Mouse (Mus musculus): ENCODE measurements around the gene Fate1. TPM values are rescaled to one million over a fixed set of nuclear protein-coding genes. Genes with fewer than 3 reads are reported as not detected.

Gene Fate1
- not detected for total RNA-seq (2021)
- long read RNA-seq, experiment 1, result 0 reads
- long read RNA-seq, experiment 2, result 0 reads

GRCm38 (mm10) chrX:71972686-71973085 is at the start of gene Fate1:
TSS of gene Fate1 (plus strand) at chrX:71972986.
- DNase-seq (ENCODE audit: low spot score), result no peak

DNA sequence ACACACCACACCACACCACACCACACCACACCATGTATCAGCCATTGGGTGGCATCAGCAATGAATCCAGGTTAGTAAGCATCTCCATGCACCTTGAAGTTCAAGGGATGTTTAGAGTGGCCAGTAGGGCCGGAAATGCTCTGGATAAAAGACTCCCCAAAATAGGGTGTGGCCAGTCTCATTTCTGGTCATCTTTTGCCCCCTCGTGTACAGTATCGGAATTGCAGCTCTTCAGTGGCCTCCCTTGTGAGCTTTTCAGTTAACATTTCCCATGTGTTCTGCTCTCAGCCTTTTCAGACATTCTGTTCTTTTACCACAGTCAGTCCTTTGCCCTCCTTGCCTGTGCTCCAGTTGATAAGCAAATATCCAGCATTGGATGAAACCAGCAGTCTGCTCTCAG is 26.2 kb upstream of the Fate1 start:
- peak; percentile 16 for DNase-seq (ENCODE audit: low spot score)

DNA sequence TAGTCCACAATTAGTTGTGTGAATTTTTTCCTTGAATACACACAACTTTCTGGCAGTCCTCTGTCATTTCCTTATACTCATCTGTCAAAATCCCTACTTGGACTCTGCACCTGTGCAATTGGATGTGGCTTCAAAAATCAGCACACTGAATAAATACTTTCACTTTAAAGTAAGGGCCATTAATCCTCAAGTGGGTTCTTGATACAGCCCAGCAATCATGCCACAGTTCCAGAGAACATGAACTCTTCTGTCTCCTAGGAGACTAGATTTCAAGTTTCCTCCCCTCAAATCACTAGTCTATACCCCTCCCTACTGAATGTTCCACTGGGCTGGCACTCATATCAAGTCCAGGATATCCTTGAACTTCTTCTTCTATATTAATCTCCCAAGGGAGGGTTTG is 14.4 kb upstream of the Fate1 start:
- DNase-seq (ENCODE audit: low spot score), result no peak

GRCm38 (mm10) chrX:71962073-71963051 is 10.4 kb upstream of the Fate1 start, which contains the start of gene Prrg3:
TSS of gene Prrg3 (plus strand) at chrX:71962624.
- DNase-seq (ENCODE audit: low spot score), result peak; percentile 25

DNA sequence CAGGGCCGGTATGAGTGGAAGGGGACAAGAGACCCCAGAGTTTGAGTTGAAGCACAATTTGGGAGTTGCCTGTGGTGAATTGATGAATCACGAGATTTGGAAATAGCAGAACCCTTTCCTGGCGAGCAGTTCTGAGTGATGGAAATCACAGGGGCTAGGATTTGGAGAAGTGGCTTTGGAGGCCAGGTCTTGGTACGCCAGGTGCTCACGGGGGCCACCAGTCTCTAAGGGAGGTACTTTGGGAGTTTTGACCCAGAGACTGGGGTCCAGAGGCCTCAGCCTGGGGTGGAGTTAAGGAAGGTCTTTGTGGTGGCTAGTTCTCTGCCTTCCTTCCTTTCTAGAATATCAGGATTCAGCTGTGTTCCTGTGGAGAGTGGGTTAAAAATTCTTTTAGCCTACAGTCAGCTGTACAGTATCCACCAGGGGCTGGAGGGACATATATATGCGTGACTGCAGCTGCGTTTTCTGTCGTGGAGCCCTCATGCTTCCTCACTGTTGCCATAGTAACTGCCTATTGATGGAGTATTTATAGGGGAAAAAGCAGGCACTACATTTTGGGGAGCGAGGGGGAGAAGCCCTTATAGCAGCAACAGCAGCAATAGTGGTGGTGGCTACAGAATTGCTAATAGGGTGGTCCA is 9.4 kb upstream of the Fate1 start:
- no peak for DNase-seq (ENCODE audit: low spot score)

GRCm38 (mm10) chrX:71968216-71968615 is 4.6 kb upstream of the Fate1 start:
- no peak for DNase-seq (ENCODE audit: low spot score)

- DNase-seq (ENCODE audit: low spot score), result no peak
These were observed 4.0 kb upstream of the Fate1 start for GRCm38 (mm10) chrX:71968816-71969215.

- DNase-seq (ENCODE audit: low spot score), result no peak
These were observed 1.5 kb upstream of the Fate1 start for GRCm38 (mm10) chrX:71971325-71971724.

DNA sequence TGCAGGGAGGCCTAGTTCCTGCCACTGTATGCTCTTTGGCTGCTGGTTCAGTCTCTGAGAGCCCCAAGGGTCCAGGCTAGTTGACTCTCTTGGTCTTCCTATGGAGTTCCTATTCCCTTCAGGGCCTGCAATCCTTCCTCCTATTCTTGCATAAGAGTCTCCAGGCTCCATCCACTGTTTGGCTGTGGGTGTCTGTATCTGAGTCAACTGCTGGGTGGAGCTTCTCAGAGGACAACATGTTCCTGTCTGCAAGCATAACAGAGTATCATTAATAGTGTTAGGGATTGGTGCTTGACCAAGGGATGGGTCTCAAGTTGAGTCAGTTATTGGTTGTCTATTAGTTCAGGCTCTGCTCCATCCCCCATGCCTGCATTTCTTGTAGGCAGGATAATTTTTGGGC is 4.9 kb downstream of the Fate1 start:
- peak; percentile 11 for DNase-seq (ENCODE audit: low spot score)

- DNase-seq (ENCODE audit: low spot score), result no peak
These were observed 7.7 kb downstream of the Fate1 start for GRCm38 (mm10) chrX:71980443-71980842.

DNA sequence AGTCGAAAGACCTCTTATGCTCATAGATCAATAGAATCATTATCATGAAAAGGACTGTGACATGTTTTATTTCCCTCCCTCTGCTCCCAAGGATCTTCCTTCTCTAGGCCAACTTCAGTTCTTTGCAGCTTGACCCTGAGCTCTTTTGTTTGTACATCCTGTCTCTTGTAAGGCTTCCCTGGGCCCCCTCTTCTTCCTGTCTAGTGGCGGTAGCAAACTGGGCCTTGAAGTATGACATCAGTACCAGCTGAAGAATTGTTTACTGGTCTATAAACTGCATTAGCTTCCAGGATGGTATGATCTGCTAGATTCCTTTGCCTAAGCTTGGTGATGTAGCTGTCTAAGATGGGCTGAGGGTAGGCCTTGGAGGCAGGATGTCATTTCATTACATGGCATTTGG is 8.5 kb downstream of the Fate1 start:
- DNase-seq (ENCODE audit: low spot score), result no peak

- no peak for DNase-seq (ENCODE audit: low spot score)
These were observed 10.4 kb downstream of the Fate1 start for GRCm38 (mm10) chrX:71983205-71983604.

DNA sequence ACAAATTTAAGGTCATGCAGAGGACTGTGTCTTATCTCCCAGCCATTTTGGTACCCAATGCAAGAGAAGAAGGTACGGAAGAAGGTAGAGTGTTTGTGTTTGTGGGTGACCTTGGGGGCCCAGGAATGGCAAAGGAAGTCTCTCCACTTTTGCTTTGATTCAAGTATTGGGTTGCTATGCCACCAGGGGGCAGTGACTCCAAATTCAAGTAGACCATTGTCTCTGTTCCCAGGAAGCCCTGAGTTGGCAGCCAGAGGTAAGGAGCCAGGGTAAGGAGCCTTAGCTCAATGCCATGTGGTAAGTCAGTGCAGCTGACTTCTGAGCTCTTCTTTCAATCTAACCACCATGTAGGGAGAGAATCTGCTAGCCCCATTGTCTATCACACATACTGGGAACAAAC is 11.0 kb downstream of the Fate1 start:
- no peak for DNase-seq (ENCODE audit: low spot score)

DNA sequence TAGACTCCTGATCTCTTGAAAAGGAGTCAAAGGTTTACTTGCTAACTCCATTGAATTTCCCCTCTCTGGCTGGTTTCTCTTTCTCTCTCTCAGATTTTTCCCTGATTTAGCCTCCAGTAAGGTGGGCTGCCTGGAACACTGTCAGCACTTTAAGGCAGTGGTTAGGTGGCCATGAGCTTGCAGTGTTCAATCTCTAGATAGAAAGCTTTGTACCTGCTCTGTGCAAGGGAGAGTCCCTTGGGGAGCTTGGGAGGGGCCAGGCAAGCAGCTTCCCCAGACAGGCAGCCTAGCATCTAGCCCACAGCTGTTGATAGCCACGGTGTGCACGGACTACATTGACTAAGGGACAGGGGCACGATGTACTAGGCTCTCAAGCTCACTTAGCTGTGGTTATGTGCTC is 18.8 kb downstream of the Fate1 start, which contains the start of gene Cnga2:
Cnga2 (plus strand) TSS at position 301 of the 400 bp plus-strand sequence.
- DNase-seq (ENCODE audit: low spot score), result no peak

DNA sequence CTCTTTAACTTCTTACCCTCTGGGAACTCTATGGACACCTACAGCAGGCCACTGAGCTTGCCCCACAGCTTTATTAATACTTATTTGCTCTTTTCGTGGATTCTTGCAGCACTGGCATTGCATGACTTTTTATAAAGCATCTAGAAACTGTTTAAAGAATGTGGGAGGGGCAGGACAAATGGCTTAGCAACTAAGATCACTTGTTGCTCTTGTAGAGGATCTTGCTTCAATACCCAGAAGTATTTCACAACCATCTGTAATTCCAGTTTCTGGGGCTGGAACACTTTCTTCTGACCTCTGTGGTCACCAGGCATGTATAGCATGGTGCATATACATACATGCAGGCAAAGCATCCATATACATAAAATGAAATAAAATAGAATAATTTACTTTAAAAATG is 23.2 kb downstream of the Fate1 start:
- no peak for DNase-seq (ENCODE audit: low spot score)

GRCm38 (mm10) chrX:72009930-72010329 is 37.1 kb downstream of the Fate1 start:
- no peak for DNase-seq (ENCODE audit: low spot score)

GRCm38 (mm10) chrX:72012236-72012635 is 39.5 kb downstream of the Fate1 start:
- no peak for DNase-seq (ENCODE audit: low spot score)

- peak; percentile 28 for DNase-seq (ENCODE audit: low spot score)
These were observed 40.0 kb downstream of the Fate1 start for GRCm38 (mm10) chrX:72012804-72013203.

DNA sequence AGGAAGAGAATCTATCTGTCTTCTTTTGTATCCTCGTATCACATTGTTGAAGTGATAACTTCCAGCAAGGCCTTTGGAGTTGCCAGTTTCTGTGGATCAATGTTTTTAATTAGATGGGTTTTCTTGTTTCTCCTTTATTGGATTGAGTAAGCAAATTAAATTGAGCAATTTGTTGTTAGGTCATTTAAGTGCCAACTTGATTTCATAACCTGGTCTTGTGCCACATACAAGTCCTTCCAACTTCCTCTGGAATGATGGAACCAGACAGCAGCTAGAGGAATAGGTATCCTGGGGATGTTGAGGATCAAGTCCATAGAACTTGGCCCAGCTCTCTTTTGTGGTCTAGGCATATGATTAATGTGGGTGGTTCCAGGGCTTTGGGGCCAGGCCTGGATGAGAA is 49.5 kb downstream of the Fate1 start:
- DNase-seq (ENCODE audit: low spot score), result no peak

GRCm38 (mm10) chrX:72022750-72023398 is 50.1 kb downstream of the Fate1 start:
- DNase-seq (ENCODE audit: low spot score), result peak; percentile 10

GRCm38 (mm10) chrX:72023542-72023941 is 50.8 kb downstream of the Fate1 start:
- no peak for DNase-seq (ENCODE audit: low spot score)

All from gastrocnemius, adult 18-20 months (tissue).